Mouse (Mus musculus): ENCODE data around the gene Cblc.

DNA sequence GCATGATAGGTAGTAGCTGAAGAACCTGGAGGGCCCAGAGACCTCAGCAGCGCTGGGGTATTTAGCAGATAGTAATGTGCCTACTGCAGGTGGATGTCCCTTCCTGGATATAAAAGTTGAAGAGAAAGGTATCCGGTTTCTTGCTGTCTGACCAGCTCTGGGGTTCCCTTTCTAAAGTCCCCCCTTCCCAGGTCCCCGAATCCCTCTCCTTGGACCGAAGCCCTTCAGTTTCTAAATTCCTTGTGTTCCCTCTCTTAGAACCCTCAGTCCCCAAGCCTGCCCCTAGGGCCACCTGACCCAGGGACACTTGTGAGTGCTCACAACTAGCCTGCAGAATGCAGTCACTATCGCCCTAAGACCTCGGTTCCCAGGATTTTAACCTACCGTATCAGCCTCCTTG is 25.0 kb upstream of the Cblc start:
- TF ChIP-seq CTCF (IDR thresholded peaks at IDR 0.05) (no peak), EP300 (IDR thresholded peaks at IDR 0.05) (no peak)

All from lung, postnatal 0 days (tissue).